Mouse (Mus musculus) small intestine, adult 10 weeks (tissue): ENCODE measurements around the gene Cpox. TPM values are rescaled to one million over a fixed set of nuclear protein-coding genes. Genes with fewer than 3 reads are reported as not detected.

Experiments
- polyA plus RNA-seq: library from polyadenylated mRNA; stranded (reverse); fragments of 350-450 nt; fragmentation: Illumina TruSeq; extraction: RNeasy Lipid Tissue Mini Kit (QIAGEN cat#74804); gene quantifications from one replicate; pipeline ENCODE4 v1.2.3, GENCODE M21; 2014; ENCODE audit warnings: low replicate concordance

The Cpox gene
- polyA plus RNA-seq = 121 TPM

DNA sequence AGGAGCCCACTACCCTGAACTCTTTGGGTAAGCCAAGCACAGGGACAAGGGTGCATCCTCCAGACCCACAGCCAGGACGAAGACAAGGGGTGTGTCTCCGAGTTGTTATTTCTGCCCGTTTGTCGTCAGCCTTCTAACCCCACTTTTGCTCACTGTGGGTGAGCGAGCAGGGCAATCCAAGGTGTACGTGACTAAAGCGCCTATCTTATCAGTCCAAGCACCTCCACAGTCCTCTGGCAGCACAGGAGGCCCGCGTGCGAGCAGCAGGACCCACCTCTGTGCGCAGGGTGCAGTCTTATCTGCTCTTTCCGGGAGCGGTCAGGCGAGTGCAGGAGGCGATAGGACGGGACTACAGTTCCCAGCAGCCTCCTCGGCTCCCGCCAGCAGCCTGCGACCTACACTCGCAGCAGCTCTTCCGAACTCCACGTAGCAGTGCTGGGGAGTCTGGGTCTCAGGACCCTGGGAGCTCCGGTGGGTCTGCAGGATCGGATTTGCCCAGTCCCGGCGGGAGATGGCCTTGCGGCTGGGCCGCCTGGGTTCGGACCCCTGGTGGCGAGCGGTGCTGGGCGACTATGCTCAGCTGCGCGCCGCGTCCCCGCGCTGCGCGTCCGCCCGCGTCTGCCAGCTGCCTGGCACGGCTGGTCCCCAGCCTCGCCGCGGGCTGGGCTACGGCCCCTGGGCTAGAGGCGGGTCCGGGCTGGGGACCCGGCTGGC, at the start of gene Cpox:
TSS of gene Cpox (plus strand) at position 376 of the 714 bp plus-strand sequence.

DNA sequence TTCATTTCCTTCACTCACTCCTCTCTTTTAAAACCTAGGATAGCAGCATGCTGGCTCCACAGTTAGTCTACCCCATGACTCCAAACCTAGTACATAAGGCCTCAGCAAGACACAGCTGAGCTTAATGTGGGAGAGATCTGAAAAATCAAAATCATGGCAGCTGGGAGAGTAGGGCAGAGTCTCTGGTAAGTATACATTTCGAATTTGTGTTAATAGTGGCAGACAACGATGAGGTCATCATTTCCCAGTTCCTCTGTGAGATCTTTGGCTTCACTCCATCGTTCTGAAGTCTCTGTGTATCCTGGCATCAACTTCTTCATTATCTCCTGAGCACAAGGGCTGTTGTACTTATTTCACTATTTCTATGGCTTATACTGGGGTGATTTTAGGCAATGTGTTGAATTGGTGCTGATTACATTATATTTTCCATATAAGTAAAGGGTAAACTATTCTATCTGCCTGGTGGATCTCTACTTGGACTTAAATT, 31.4 kb upstream of the Cpox start, which contains the start of gene E330017A01Rik:
TSS of gene E330017A01Rik (minus strand) at position 51 of the 487 bp plus-strand sequence.

DNA sequence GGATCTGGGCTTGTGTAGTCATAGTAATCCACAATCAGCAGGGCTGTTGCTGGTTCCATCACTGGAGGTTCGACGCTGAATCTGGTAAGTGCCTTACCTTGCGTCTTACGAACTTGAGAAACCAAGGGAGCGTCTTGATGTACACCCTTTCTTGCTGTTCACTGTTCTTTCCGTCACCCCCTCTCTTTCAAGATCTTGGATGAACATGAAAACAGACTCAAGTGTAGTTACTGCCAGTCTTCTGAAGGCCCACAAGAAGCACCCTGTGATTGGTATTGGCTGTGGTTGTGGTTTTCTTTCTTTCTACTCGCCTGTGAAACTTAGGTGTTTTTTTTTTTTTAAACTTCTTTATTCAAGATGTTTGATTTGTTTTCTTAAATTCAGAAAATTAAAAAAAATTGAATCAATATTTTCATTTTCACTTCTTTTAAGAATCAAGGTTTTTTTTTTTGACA, 48.6 kb downstream of the Cpox start, which contains the start of gene Gpr15:
TSS of gene Gpr15 (minus strand) at position 405 of the 455 bp plus-strand sequence.

DNA sequence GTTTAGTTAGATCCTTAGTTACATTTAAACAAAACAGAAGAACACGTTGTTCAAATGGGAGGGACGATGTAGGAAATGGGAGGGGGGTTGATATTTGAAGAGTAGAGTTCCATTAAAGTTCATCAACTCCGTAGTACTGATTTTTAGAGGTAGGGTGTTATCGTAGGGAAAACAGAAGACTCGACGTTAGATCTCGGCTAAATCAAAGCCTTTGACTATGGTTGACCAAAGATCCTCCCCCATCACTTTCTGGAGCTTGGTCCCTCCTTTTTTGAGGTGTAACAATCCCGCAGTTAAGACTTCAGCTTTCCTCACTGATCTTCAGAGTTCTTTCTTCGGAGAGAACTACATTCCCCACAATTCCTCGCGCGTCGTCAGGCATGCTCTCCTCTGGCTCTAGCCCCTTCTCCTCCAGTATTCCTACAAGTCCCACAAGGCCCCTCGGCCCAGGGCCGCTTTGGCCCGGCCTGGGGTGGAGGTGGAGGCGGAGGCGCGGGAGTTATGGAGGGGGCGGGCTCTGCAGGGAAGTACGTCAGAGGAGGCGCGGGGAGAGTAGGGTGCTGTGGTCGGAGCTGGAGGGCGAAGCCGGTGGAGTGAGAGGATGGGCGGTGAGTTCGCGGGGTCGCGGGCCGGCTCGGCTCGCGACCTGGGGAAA, 57.5 kb downstream of the Cpox start, which contains the start of gene Cldnd1:
TSS of gene Cldnd1 (plus strand) at position 434 of the 655 bp plus-strand sequence.

DNA sequence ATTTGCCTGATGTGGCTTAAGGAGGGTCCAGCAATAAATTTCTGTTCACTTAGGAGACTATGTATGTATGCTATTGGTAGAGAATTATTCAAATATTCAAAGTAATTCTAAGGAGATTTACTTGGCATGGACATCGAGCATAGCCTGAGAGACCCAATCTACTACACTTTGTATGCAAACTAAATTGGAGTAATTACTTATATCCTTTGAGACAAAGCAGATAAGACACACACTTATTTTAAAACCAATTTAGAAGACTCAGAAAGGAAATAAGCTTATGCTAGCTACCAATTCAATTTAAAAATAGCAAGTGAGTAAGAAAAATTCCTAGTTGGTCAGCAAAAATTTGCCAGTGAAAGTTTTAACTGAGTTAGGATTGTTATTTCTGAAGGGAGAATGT, 93.0 kb downstream of the Cpox start, which contains the start of gene Olfr172:
TSS of gene Olfr172 (minus strand) at position 101 of the 400 bp plus-strand sequence.

Other genes starting within 250 kb of the Cpox start
- 206 TPM for gene St3gal6, start 146.0 kb upstream of the Cpox start, polyA plus RNA-seq
- gene Gm813, start 53.3 kb upstream of the Cpox start, polyA plus RNA-seq = not detected
- not detected for gene E330017A01Rik, start 31.6 kb upstream of the Cpox start, polyA plus RNA-seq
- not detected for gene Gpr15, start 48.8 kb downstream of the Cpox start, polyA plus RNA-seq
- gene Cldnd1, start 57.6 kb downstream of the Cpox start, polyA plus RNA-seq = 278 TPM
- not detected for gene Olfr172, start 92.9 kb downstream of the Cpox start, polyA plus RNA-seq
- not detected for gene Olfr173, start 130.0 kb downstream of the Cpox start, polyA plus RNA-seq
- not detected for gene Olfr175-ps1, start 156.5 kb downstream of the Cpox start, polyA plus RNA-seq
- gene Olfr177, start 204.5 kb downstream of the Cpox start, polyA plus RNA-seq = not detected
- gene Olfr178, start 221.8 kb downstream of the Cpox start, polyA plus RNA-seq = not detected